Mouse (Mus musculus) lung, postnatal 0 days (tissue): ENCODE measurements around the gene Bcl2.

ENCODE experiments used
- CTCF ChIP-seq: IDR thresholded peaks from 2 replicates; pipeline ENCODE4 v1.5.1; 2016; ENCODE audit warnings: antibody characterized with exemption, mild to moderate bottlenecking
- EP300 ChIP-seq: IDR thresholded peaks from 2 replicates; pipeline ENCODE4 v1.6.1; 2016; ENCODE audit warnings: antibody characterized with exemption, mild to moderate bottlenecking, control low read depth

- TF ChIP-seq CTCF: no peak
- TF ChIP-seq EP300: no peak
These were observed 105.8 kb downstream of the Bcl2 start for GRCm38 (mm10) chr1:106608098-106608778.
